19 mouse cellular contexts compared by ENCODE assay signal in the genomic region with DNA sequence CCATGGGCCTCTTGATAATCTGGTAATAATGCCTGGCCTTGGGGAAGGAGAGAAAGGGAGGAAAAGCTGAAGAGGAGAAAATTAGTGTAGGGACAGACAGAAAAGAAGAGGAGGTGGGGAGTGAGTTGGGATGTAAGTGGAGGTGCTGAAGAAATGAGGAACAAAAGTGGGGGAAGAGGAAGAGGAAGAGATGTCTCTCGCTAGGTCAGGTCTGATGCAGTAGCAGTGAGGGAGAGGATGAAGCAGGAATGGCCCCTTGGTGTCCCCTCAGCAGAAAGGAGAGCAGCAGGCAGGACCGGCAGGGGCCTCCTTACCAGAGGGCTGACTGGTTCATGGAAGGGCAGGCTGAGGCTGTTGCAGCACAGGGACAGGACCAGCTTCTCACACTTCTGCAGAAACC. TPM values are rescaled to one million over a fixed set of nuclear protein-coding genes. Genes with fewer than 3 reads are reported as not detected.
"Had no signal": no experiment of that assay in that cellular context is flagged by ENCODE, and none has a peak within 500 bp of the region (broad histone marks: within the 10 kb centered on the region; RNA-seq: fewer than 3 reads in every experiment).

No protein-coding gene starts in this region.

- H3K4me3 ChIP-seq: midbrain, embryonic 13.5 days; midbrain, embryonic 15.5 days; myocyte; neural tube, embryonic 13.5 days; neural tube, embryonic 15.5 days; stomach, embryonic 15.5 days had no signal

- H3K27me3 ChIP-seq: midbrain, embryonic 13.5 days; midbrain, embryonic 15.5 days; neural tube, embryonic 13.5 days; neural tube, embryonic 15.5 days; stomach, embryonic 15.5 days had no signal

- H3K9me3 ChIP-seq: midbrain, embryonic 13.5 days; midbrain, embryonic 15.5 days; neural tube, embryonic 13.5 days; neural tube, embryonic 15.5 days; stomach, embryonic 15.5 days had no signal

- ATAC-seq: midbrain, embryonic 13.5 days; midbrain, embryonic 15.5 days had no signal

- H3K36me3 ChIP-seq: midbrain, embryonic 13.5 days; midbrain, embryonic 15.5 days; neural tube, embryonic 13.5 days; neural tube, embryonic 15.5 days; stomach, embryonic 15.5 days had no signal

- H3K9ac ChIP-seq: lung, embryonic 14.5 days; midbrain, embryonic 13.5 days; midbrain, embryonic 15.5 days; neural tube, embryonic 13.5 days; neural tube, embryonic 15.5 days; stomach, embryonic 15.5 days had no signal

- DNase-seq: lung, adult 18-20 months; lung, embryonic 14.5 days; lung, postnatal 10 days; lung, postnatal 4 days; right cerebral cortex, postnatal 14 days; thymus, adult 2 months; thymus, postnatal 25 days; thymus, postnatal 4 days had no signal

- H3K4me1 ChIP-seq: midbrain, embryonic 13.5 days; midbrain, embryonic 15.5 days; neural tube, embryonic 13.5 days; neural tube, embryonic 15.5 days; stomach, embryonic 15.5 days had no signal

- H3K27ac ChIP-seq: midbrain, embryonic 13.5 days; midbrain, embryonic 15.5 days; neural tube, embryonic 13.5 days; neural tube, embryonic 15.5 days; stomach, embryonic 15.5 days; stomach, postnatal 0 days had no signal

- H3K4me2 ChIP-seq: lung, embryonic 14.5 days; midbrain, embryonic 11.5 days; midbrain, embryonic 13.5 days; midbrain, embryonic 15.5 days; neural tube, embryonic 13.5 days; neural tube, embryonic 15.5 days; stomach, embryonic 15.5 days had no signal

RNA-seq across cellular contexts. Expression of gene Stk33, which starts 16.9 kb away (rescaled TPM):
- total RNA-seq: megakaryocyte-erythroid progenitor cell, adult 5-6 weeks had no signal
- polyA plus RNA-seq: liver, embryonic 16.5 days; spleen, adult 2 months had no signal

RNA-seq across cellular contexts. Expression of gene Trim66, which starts 52.2 kb away (rescaled TPM):
- total RNA-seq: megakaryocyte-erythroid progenitor cell, adult 5-6 weeks had no signal
